Mouse (Mus musculus) mammary gland, adult 2 months (tissue): ENCODE measurements around the gene Mfsd14a. TPM values are rescaled to one million over a fixed set of nuclear protein-coding genes. Genes with fewer than 3 reads are reported as not detected.

Source experiments
- polyA plus RNA-seq: library from polyadenylated mRNA; depleted of rRNA; stranded (reverse); fragments of >200 nt; gene quantifications from 2 replicates; pipeline ENCODE4 v1.2.3, GENCODE M21; 2012; ENCODE audit warnings: low replicate concordance; rRNA removed

Mfsd14a gene
- polyA plus RNA-seq = 13.4 and 30.2 TPM in 2 replicates

GRCm38 (mm10) chr3:116662463-116662863 lies at the start of gene Mfsd14a:
Gene Mfsd14a (minus strand): TSS chr3:116662677.

DNA sequence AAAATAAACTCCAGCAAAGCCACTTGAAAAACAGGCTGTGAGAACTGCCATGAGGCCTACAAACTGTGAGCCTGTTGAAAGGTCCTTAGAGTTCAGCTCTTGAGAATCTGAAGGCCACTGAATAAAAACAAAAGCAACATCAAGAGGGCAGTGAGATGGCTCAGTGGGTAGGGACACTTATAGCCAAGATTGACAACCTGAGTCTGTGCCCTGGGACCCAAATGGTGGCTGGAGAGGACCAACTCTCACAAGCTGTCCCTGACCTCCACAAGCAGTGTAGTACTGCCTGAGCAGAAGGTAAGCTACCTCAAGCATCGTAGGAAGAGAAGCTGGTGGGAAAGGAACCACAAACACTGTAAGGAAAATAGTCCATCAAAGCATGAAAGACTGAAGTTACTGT lies 18.7 kb upstream of the Mfsd14a start, which contains the start of gene Gm43191:
Gene Gm43191, minus strand, starts transcription at position 101 of the 400 bp plus-strand sequence.

GRCm38 (mm10) chr3:116614295-116614892 lies 48.1 kb downstream of the Mfsd14a start, which contains the start of gene Trmt13:
Gene Trmt13 (minus strand): TSS chr3:116614587.

DNA sequence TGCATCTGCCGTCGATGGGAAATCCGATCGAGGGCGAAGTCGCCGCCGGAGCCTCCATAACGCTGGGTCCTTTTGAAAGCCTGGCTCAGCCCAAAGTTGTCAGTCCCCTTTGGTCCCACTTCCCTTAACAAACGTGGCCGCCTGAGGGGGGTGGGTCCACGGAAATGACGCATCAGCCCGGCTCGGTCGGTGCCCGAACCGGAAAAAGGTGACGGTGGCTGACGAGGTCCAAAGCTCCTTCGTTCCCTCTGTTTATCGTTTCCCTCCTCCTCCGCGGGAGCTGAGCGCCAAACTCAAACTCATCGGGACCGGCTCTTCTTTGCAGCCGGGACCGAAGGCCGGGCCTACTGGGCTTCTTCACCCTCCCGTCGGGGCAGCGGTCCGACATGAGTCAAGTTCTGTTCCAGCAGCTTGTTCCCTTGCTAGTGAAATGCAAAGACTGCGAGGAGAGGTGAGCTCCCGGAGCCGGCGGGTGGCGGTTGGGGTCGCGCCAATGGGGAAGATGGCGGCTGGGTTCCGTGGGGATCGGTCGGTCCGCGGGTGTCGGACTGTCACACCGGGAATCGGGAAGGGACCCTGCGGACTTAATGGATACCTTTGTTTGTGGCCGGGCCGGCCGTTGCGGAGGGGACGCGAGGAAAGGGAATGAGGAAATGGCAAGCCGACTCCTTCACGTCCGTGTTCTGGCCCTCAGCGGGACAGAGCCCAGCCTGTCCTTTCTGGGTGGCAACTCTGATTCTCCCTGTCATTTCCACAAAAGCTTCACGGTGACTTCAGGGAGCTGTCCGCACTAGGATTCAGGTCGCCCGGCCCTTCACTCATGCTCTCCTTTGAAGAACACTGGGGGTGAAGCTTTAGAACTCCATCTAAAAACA lies 67.5 kb downstream of the Mfsd14a start, which contains the start of gene Sass6:
Gene Sass6, plus strand, starts transcription at position 255 of the 875 bp plus-strand sequence.

Other genes starting within 250 kb of the Mfsd14a start
- 4.5 and 8.8 TPM in 2 replicates for gene Cdc14a, start 238.6 kb downstream of the Mfsd14a start, polyA plus RNA-seq
- 19.5 and 31.3 TPM in 2 replicates for gene Rtca, start 154.5 kb downstream of the Mfsd14a start, polyA plus RNA-seq
- 8.4 and 20.7 TPM in 2 replicates for gene Dbt, start 149.6 kb downstream of the Mfsd14a start, polyA plus RNA-seq
- 2.3 and 16.0 TPM in 2 replicates for gene Lrrc39, start 99.7 kb downstream of the Mfsd14a start, polyA plus RNA-seq
- 0.80 and 2.1 TPM in 2 replicates for gene Sass6, start 67.7 kb downstream of the Mfsd14a start, polyA plus RNA-seq
- 3.7 and 7.0 TPM in 2 replicates for gene Trmt13, start 48.1 kb downstream of the Mfsd14a start, polyA plus RNA-seq
- not detected in 2 replicates for gene Gm43191, start 18.6 kb upstream of the Mfsd14a start, polyA plus RNA-seq
- gene Slc35a3, start 50.2 kb upstream of the Mfsd14a start, polyA plus RNA-seq = 2.4 and 8.9 TPM in 2 replicates
- 7.2 and 42.8 TPM in 2 replicates for gene Agl, start 145.5 kb upstream of the Mfsd14a start, polyA plus RNA-seq
- gene Frrs1, start 196.8 kb upstream of the Mfsd14a start, polyA plus RNA-seq = 10.3 and 20.4 TPM in 2 replicates